Mouse (Mus musculus): ENCODE data around the gene Atrip. TPM values are rescaled to one million over a fixed set of nuclear protein-coding genes. Genes with fewer than 3 reads are reported as not detected.
A peak's percentile ranks its signal among the peaks of the same experiment; 100 is the strongest.

Gene Atrip
- total RNA-seq (2021), result 10 to 100 TPM in 1 of 2 experiments, 1 to 10 TPM in 1; 8.4 to 10.3 TPM
- long read RNA-seq, experiment 1, transcript Atrip-201 (13 exons, 2,572 nt), result major isoform, 19 of 29 reads
- long read RNA-seq, experiment 1, partial matches to known transcripts, result 2 of 29 reads
- long read RNA-seq, experiment 1, other reads (novel, unspliced or antisense), result 8 of 29 reads
- long read RNA-seq, experiment 2, transcript Atrip-201 (13 exons, 2,572 nt), result major isoform, 21 of 31 reads
- long read RNA-seq, experiment 2, partial matches to known transcripts, result 4 of 31 reads
- long read RNA-seq, experiment 2, other reads (novel, unspliced or antisense), result 6 of 31 reads

DNA sequence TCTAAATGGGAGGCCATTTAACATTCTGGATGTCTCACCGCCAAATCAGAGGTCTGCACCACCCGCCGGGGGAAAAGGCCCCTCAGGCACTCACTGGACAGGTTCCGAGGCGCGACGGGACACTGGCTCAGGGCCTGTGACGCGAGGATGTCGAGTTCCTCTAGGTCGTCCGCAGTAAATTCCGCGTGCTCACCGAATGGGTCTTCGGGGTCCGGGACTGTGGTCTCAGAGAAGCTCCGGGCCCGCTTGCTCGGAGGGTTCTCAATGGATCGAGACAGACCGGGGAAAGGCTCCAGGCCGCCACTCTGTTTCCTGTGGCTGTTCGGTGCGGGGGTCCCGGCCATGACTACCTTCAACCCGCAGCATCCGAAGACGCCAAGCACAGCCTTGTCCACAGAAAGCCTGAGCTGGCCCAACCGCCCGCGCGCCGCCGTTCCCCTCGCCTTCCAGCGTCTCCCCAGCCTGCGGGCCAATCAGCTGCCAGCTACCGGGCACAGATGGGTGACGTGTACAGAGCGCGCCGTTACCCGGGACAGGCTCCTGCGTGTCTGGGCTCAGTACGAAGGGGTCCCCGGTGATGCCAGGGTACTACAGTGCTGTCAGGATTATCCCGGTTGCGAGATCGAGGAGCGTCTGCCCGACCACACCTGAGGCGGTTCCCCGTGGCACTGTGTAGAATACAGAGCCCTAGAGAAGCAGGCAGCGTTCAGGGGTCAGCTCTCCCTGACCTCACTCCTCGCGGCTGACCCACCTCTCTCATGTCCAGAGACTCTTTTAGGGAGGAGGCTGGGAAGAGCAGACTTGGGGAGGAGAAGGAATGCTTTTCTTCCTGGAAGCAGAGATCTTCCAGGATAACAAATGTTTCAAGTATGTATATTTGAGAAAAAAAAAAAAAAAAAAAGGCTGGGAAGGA lies at the start of gene Atrip:
TSS of gene Atrip (minus strand) at position 464 of the 913 bp plus-strand sequence.
- DNase-seq, result peak; percentile 89 to 93
- intact Hi-C loops (cut with DNase I), result no loop called here

DNA sequence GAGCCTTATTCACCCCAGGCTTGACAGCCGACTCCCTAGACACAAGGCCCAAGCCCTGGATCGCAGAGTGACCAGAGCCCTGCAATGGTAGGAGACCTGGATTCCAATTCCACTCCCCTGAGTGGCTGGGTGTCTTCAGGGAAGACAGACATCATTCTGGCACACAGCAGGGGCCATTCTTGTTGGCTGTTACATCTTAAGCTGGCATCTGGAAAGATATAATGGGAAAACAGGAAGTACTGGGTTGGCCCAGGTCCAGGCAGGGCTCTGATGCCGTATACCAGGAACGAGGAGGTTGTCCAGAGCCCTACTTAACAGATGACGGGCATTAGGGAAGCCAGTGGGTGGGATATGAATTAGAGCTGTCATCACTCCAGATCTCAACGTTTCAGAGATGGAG lies 49.3 kb upstream of the Atrip start:
- intact Hi-C loops (cut with DNase I), result loop anchor here (10.0 kb wide), 1 partner anchor 742 kb away; no protein-coding TSS in a partner anchor
- no peak for DNase-seq

DNA sequence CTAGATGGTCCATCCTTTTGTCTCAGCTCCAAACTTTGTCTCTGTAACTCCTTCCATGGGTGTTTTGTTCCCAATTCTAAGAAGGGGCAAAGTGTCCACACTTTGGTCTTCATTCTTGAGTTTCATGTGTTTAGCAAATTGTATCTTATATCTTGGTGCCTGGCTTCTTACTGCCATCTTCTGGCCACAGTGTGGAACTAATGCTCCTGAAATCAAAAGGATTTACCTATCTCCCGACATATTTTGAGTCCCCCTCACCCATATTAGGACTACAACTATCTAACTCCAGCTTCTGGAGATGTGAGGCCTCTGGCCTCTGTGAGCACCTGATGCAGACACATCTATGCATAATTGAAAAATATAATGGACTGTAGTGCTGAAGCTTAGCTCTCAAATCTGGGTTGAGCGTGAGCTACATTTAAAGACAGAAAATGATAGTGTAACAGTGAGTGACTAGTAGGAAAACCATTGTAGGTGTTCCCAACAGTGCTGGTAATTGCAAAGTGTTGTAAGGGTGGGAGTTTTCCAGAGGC lies 48.7 kb upstream of the Atrip start:
- intact Hi-C loops (cut with DNase I), result loop anchor here (10.0 kb wide), 1 partner anchor 742 kb away; no protein-coding TSS in a partner anchor
- peak in 1 of 2 experiments; percentile 47 for DNase-seq

DNA sequence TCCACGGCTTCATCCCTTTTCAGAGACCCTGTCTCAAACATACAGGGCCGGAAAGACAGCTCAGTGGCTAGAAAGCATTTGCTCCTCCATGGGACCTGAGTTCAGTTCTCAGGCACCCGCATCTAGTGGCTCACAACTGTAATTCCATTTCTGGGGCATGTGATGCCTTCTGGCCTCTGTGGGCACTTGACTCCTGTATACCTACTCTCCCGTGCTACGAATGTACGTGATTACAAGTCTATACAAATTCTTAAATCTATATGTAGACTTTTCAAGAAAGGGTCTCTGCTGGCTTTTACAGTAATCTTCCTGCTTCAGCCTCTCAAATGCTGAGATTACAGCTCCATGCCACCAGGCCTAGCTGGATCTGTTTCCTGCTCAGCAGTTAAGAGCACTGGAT lies 47.0 kb upstream of the Atrip start:
- intact Hi-C loops (cut with DNase I), result loop anchor here (1.0 to 10.0 kb wide), 2 partner anchors 118 to 744 kb away; no protein-coding TSS in a partner anchor
- DNase-seq, result no peak

DNA sequence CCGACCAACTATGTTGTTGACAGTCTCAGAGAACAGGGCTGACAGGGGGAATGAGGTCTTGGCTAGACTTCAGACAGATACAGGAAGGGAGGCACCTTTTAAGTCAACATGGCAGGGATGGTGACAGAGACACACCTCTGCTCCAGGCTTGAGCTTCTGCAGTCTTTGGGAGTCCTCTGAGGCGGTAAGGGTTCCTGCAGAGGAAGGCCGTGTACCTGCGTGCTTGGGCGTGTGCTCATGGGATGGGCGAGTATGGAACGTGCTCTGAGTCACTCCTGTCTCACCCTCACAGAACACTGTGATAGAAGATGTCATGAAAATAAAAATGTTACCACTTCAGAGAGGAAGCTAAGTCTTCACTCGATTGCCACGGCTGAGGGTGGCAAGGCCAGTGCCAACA lies 45.6 kb upstream of the Atrip start:
- no peak for DNase-seq
- intact Hi-C loops (cut with DNase I), result loop anchor here (1.0 kb wide), 1 partner anchor 31 kb away; no protein-coding TSS in a partner anchor

DNA sequence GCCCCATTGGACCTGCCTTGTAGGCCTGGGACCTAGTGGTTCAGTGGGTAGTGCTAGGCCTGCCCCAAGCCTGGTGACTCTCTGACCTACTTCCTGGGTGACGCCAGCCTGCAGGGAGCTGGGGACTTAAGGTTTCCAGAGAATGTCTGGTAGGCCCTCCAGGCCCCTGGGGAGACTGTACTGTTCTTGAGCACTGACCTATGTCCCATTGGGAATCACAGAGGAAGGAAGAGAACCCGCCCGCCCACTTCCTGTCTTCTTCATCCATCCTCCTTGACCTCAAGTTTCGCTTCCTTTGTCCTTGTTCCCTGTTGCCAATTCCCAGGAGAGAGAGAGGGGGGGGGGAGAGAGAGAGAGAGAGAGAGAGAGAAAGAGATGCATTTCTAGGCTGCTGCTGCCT lies 44.2 kb upstream of the Atrip start:
- intact Hi-C loops (cut with DNase I), result no loop called here
- DNase-seq, result peak in 1 of 2 experiments; percentile 37

DNA sequence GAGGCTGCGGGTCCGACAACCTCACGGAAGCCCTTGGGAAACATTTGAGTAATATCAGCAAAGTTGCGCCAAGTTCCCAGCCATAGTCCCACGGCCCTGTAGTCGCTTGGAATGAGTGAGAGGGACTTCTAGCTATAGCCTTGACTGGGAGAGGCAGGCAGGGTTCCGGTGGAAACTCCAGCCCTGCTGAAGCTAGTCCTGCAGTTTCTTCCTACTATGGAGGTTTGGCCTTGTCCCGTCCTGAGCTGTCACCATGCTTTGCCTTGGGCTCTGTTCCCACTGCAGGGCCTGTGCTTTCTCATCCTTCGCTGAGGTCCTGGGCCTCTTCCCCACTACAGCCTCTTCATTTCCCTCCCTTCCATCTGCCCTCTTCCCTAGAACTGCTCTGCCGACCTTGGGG lies 42.3 kb upstream of the Atrip start:
- no peak for DNase-seq
- intact Hi-C loops (cut with DNase I), result no loop called here

DNA sequence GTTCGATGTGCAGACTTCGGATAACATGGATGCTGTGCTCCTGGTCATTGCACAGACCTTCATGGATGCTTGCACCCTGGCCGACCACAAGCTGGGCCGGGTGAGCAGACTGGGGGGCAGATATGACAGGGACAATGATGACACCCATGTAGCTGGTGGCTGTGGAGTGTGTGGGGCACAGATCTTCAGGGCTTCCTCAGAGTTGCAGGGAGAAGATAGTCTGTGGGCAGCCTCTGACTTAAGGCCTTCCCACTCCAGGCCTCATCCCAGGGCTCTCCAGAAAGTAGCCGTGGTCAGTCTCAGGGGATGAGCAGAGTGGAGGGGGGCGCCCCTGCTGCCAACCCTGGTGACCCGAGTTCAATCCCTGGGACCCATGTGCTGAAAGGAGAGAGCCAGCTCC lies 40.9 kb upstream of the Atrip start:
- DNase-seq, result no peak
- intact Hi-C loops (cut with DNase I), result no loop called here

DNA sequence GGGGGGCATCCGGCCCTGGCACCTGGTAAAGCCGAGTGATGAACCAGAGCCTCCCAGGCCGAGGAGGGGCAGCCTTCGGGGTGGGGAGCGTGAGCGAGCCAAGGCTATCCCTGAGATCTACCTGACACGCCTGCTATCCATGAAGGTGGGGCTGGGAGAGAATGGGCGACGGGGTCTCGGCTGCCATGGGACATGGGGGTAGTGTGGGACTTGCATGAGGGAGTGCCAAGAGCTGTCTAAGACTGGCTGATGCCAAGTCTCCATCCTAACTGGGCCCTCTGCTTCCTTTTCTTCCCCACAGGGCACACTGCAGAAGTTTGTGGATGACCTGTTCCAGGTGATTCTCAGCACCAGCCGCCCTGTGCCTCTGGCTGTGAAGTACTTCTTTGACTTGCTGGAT lies 40.4 kb upstream of the Atrip start:
- intact Hi-C loops (cut with DNase I), result no loop called here
- no peak for DNase-seq

DNA sequence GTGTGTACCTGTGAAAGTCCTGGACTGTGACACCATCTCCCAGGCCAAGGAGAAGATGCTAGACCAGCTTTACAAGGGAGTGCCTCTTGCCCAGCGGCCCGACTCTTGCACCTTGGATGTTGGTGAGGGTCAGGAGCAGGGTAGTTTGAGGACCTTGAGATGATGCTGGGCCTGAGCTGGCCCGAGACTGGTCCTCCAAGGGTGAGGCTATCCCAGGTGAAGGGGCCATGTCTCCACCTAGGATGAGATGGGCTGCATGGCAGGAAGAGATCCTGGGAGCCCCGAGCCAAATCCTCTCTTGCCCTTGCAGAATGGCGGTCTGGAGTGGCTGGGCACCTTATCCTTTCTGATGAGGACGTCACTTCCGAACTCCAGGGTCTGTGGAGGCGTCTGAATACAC lies 39.4 kb upstream of the Atrip start:
- DNase-seq, result no peak
- intact Hi-C loops (cut with DNase I), result no loop called here

DNA sequence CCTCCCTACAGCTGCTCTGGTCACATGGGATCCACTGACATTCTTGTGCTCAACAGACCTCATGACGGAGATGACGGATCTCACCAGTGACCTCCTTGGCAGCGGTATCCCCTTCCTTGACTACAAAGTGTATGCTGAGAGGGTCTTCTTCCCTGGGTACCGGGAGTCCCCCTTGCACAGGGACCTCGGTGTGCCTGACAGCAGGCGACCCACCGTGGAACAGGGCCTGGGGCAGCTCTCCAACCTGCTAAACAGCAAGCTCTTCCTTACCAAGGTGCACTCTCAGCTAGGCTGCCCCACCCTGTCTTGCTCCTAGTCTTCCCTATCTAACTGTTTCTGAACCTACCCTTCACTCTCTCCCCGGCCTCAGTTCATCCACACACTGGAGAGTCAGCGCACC lies 37.7 kb upstream of the Atrip start:
- no peak for DNase-seq
- intact Hi-C loops (cut with DNase I), result no loop called here

DNA sequence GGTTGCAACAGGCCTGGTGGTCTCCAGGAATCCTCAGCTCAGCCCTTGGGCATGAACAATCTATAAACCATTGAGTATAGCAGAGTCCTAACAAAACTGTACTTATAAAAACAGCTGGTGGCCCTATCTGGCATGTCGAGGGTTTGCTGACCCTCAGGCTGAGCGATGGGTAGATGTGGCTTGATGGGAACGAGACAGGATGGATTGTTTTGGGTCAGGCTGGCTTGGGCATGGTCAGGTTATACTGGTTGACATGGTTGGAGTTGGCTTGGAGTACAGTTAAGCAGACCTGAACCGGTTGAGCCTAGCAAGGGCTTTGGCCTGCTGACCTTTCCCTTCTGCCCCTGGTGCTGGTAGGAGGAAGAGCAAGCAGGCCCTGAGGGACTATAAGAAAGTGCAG lies 37.2 kb upstream of the Atrip start:
- DNase-seq, result no peak
- intact Hi-C loops (cut with DNase I), result no loop called here

DNA sequence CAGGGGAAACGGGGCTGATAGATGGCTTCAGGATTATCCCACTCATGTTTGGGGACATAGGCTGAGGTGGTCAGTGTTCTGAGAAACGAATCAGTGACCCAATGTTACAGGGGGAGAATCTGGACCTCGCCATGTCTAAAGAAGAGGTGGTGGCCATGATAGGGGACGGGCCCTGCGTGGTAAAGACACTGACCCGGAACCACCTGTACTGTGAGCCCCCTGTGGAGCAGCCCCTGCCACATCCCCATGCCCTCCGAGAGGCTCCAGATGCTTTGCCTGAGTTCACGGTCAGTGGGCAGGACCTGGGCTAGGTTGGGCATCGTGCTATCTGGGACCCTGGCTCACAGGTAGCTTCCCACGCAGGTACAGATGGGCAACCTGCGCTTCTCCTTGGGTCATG lies 36.3 kb upstream of the Atrip start:
- DNase-seq, result no peak
- intact Hi-C loops (cut with DNase I), result no loop called here

DNA sequence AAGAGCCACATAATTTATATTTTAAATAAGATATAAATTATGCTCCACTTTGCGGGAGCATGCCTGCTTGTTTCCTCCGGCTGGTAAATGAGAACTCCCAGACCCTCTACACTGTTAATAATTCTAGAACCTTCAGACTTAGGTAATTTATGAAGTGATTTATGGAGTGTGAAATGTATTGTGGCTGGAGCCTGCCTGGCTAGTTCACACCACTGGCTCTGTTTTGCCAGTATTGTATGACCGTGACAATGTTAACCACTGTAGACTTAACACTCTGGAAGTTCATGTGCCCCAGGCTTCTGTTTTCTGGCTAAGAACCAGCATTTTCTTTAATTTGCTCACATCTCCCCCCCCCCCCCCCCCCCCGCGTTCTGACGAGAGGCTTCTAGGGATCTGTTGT lies 33.4 kb upstream of the Atrip start:
- intact Hi-C loops (cut with DNase I), result no loop called here
- no peak for DNase-seq

DNA sequence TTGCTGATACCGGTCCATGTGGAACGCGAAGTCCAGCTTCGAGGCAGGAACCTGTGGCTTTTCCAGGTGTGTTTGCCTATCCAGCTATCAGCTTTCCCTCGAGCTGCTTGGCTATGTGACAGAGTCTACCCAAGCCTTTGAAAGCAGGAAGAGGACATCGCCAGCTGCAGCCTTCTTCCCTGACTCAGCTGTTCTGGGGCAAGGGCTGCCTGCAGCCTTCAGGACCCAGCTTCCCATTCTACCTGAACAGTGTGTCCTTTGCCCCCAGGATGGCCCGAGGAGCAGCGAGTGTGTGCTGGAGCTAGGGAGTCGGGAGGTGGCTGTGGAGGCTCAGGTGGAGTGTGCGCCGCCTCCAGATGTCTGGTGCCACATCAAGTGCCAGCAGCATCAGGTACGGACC lies 31.7 kb upstream of the Atrip start:
- intact Hi-C loops (cut with DNase I), result no loop called here
- DNase-seq, result no peak

DNA sequence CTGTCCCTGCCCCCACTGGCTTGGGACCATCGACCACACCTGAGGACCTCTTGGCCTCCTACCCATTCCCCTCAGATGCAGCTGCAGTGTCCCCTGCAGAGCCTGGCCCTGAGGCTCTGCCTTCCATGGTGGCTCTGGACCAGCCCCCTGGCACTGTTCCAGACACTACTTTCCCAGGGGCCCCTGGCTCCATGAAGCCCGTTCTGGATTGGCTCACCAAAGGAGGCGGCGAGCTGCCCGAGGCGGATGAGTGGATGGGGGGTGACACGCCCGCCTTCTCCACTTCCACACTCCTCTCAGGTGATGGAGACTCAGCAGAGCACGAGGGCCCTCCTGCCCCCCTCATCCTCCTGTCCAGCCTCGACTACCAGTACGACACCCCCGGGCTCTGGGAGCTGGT lies 31.1 kb upstream of the Atrip start:
- DNase-seq, result peak in 1 of 2 experiments; percentile 35
- intact Hi-C loops (cut with DNase I), result no loop called here

DNA sequence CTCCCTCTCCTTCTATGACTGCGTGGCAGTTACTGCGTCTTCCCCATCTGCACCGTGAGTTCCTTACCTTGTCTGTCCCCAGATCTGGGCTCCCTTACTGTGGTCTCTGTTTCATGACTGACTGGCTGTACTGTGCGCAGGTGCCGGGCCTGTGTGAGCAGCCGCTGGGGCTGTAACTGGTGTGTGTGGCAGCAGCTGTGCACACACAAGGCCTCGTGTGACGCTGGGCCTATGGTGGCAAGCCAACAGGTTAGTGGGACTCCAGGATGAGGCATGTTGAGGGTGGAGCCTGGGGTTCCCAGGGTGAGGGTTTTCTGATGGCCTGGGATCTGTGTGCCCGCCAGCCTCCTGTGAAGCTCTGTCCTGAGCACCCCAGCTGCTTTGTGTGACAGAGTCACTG lies 30.2 kb upstream of the Atrip start:
- no peak for DNase-seq
- intact Hi-C loops (cut with DNase I), result no loop called here

DNA sequence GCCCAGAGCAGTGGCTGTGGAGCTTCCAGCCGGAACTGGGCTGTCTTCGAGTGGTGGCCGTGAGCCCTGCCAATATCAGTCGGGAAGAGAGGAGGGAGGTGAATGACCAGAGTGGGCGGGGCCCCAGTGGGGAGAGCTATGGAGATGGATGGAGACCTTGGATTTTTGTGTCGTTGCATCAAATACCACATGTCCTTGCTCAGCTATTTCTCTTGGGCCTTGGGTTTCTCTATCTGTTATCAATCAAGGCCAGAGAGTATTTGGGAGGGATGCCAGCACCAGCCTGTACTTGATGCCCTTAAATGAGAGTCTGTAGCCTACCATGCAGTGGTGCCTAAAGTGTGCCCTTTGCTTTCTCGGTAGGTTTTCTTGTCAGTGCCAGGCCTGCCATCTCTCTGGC lies 29.3 kb upstream of the Atrip start:
- peak in 1 of 2 experiments; percentile 42 for DNase-seq
- intact Hi-C loops (cut with DNase I), result no loop called here

DNA sequence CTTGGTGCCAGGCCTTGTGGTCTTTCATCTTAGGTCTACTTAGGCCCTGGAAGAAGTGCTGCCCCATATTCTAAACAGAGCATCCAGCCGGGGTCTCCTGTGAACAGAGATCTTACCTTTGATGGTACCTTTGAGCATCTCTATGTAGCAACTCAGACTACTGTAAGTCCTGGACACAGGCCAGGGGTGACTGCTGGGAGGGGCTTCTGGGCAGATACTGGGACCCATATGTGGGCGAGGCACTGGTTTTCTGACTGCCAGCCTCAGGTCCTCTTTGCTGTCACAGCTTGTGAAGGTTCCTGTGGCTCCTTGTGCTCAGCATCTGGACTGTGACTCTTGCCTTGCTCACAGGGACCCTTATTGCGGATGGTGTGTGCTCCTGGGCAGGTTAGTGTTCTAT lies 28.6 kb upstream of the Atrip start:
- DNase-seq, result no peak
- intact Hi-C loops (cut with DNase I), result no loop called here

DNA sequence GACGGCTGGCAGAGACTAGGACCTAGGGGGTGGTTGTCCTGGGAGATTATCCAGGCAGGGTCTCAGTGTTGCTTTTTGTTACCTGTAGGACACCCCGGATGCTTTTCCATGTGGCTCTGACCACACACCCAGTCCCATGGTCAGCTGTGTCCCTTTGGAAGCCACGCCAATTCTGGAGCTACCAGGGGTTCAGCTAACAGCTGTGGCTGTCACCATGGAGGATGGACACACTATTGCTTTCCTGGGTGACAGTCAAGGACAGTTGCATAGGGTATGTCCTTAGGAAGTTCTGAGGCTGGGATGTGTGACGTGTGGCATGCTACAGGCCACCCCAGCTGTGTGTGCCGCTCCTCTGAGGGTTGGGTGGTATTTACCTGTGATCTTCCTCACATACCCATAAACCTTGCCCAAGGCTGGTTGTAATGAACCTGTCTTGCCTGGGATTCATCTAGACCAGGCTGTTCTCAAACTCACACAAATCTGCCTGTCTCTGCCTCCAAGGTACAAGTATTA lies 28.1 kb upstream of the Atrip start:
- intact Hi-C loops (cut with DNase I), result no loop called here
- no peak for DNase-seq

DNA sequence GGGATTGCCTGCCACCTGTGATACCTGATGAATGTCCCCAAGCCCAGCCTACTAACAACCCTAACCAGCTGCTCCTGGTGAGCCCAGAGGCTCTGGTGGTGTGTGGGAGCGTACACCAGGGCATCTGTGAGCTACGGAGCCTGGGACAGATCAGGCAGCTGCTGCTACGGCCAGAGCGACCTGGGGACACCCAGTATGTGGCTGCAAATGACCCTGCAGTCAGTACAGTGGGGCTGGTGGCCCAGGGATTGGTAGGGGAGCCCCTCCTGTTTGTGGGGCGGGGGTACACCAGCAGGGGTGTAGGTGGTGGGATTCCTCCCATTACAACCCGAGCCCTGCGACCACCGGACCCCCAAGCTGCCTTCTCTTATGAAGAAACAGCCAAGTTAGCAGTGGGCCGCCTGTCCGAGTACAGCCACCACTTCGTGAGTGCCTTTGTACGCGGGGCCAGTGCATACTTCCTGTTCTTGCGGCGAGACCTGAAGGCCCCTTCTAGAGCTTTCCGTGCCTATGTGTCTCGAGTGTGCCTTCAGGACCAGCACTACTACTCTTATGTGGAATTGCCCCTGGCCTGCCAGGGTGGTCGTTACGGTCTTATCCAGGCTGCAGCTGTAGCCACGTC lies 26.5 kb upstream of the Atrip start:
- DNase-seq, result no peak
- intact Hi-C loops (cut with DNase I), result no loop called here

Measured in heart, postnatal 14 days (tissue).